10 mouse cellular contexts compared by ENCODE assay signal in genomic region chr19:58822454-58823200, GRCm38 (mm10). TPM values are rescaled to one million over a fixed set of nuclear protein-coding genes. Genes with fewer than 3 reads are reported as not detected.
DNase-seq lines count a peak whose midpoint lies in the region; ATAC-seq lines count a peak whose summit lies in the region.
"Had no signal": no experiment of that assay in that cellular context is flagged by ENCODE, and none has a peak within 500 bp of the region (broad histone marks: within the 10 kb centered on the region; RNA-seq: fewer than 3 reads in every experiment).

No protein-coding gene starts in this region.

- H3K27ac ChIP-seq in heart, embryonic 11.5 days (ENCODE audit: low read depth, low read length), result peak overlapping the region; percentile 82
- H3K27ac ChIP-seq in neural tube, embryonic 13.5 days (replicated peaks), result peak overlapping the region; percentile 76
- H3K27ac ChIP-seq: embryonic facial prominence, embryonic 12.5 days; lung, embryonic 15.5 days had no signal

- no peaks in the 10 kb centered on the region for H3K36me3 ChIP-seq in heart, embryonic 11.5 days (ENCODE audit: control insufficient read depth, insufficient read depth, low read length)
- peaks cover 45% of the 10 kb centered on the region for H3K36me3 ChIP-seq in neural tube, embryonic 13.5 days
- H3K36me3 ChIP-seq: embryonic facial prominence, embryonic 12.5 days; lung, embryonic 15.5 days had no signal

- H3K4me1 ChIP-seq in heart, embryonic 11.5 days (ENCODE audit: control insufficient read depth, insufficient read depth, low read length), result peaks cover 25% of the 10 kb centered on the region
- peaks cover 17% of the 10 kb centered on the region for H3K4me1 ChIP-seq in neural tube, embryonic 13.5 days (replicated peaks)
- H3K4me1 ChIP-seq: embryonic facial prominence, embryonic 12.5 days; lung, embryonic 15.5 days had no signal

- ATAC-seq in heart, embryonic 11.5 days (replicated peaks; ENCODE audit: insufficient number of reproducible peaks, low FRiP score, low TSS enrichment), result no peak
- peak; percentile 44 for ATAC-seq in neural tube, embryonic 13.5 days (ENCODE audit: low read depth)

- H3K9ac ChIP-seq in heart, embryonic 11.5 days (ENCODE audit: low read depth, low read length), result peak overlapping the region; percentile 55; the same call in 1 of the 2 replicates
- H3K9ac ChIP-seq in neural tube, embryonic 13.5 days, result 0 out of 2 replicates have a peak overlapping the region, but pooled peaks have one; percentile 32
- H3K9ac ChIP-seq: embryonic facial prominence, embryonic 12.5 days; lung, embryonic 15.5 days had no signal

- WGBS in heart, embryonic 11.5 days (ENCODE audit: insufficient replicate concordance), result 61% methylated on average over 20 of the region's 20 CpGs
- WGBS in neural tube, embryonic 13.5 days, result 35% methylated on average over 20 of the region's 20 CpGs

- H3K4me3 ChIP-seq in heart, embryonic 11.5 days (ENCODE audit: low read depth, low read length), result no peak overlapping the region
- H3K4me3 ChIP-seq in neural tube, embryonic 13.5 days, result no peak overlapping the region
- H3K4me3 ChIP-seq: embryonic facial prominence, embryonic 12.5 days; lung, embryonic 15.5 days had no signal

- no peaks in the 10 kb centered on the region for H3K9me3 ChIP-seq in heart, embryonic 11.5 days (replicated peaks; ENCODE audit: control insufficient read depth, low read length)
- H3K9me3 ChIP-seq in neural tube, embryonic 13.5 days, result no peaks in the 10 kb centered on the region
- H3K9me3 ChIP-seq: embryonic facial prominence, embryonic 12.5 days; lung, embryonic 15.5 days had no signal

- peak overlapping the region; percentile 29 for H3K4me2 ChIP-seq in heart, embryonic 11.5 days
- no peak overlapping the region for H3K4me2 ChIP-seq in neural tube, embryonic 13.5 days
- H3K4me2 ChIP-seq: embryonic facial prominence, embryonic 12.5 days; lung, embryonic 15.5 days had no signal

- DNase-seq in lung, postnatal 10 days, result peak; percentile 32
- DNase-seq in lung, postnatal 14 days, result no peak
- peak; percentile 93 to 95 for DNase-seq in cerebellum, postnatal 14 days
- DNase-seq in kidney, postnatal 10 days, result peak; percentile 72
- no peak for DNase-seq in yolk sac, embryonic 10.5 days (ENCODE audit: low spot score)
- DNase-seq in urinary bladder, postnatal 4 days (ENCODE audit: low spot score in 2 of 2), result no peak

- H3K27me3 ChIP-seq in heart, embryonic 11.5 days (ENCODE audit: control insufficient read depth, insufficient read depth, low read length), result no peaks in the 10 kb centered on the region
- no peaks in the 10 kb centered on the region for H3K27me3 ChIP-seq in neural tube, embryonic 13.5 days
- H3K27me3 ChIP-seq: embryonic facial prominence, embryonic 12.5 days; lung, embryonic 15.5 days had no signal

RNA-seq across cellular contexts. Expression of gene 1700019N19Rik, which starts 28.4 kb away (rescaled TPM):
- not detected in 2 replicates for polyA plus RNA-seq in heart, embryonic 11.5 days (2014; fragmentation: Nextera tagmentation; extraction: Ambion mirVana)
- polyA plus RNA-seq in neural tube, embryonic 13.5 days (2015; fragmentation: Nextera tagmentation; extraction: Ambion mirVana), result not detected in 2 replicates
- polyA plus RNA-seq: lung, embryonic 15.5 days had no signal

Comparison
In these comparisons a context has a peak if more than half of its experiments do, and no peak if none do; other contexts are left out.
1. DNase-seq: peak in lung, postnatal 10 days (single experiment), cerebellum, postnatal 14 days (2 of 2) and kidney, postnatal 10 days (single experiment); none in lung, postnatal 14 days (single experiment), yolk sac, embryonic 10.5 days (single experiment) and urinary bladder, postnatal 4 days (0 of 2).